Mouse (Mus musculus): Measurements from ENCODE around the gene Bard1. TPM values are rescaled to one million over a fixed set of nuclear protein-coding genes. Genes with fewer than 3 reads are reported as not detected.

Bard1 gene
- total and polyA plus RNA-seq, 3 experiments = 8.1 to 10.9 TPM; not detected in 1

DNA sequence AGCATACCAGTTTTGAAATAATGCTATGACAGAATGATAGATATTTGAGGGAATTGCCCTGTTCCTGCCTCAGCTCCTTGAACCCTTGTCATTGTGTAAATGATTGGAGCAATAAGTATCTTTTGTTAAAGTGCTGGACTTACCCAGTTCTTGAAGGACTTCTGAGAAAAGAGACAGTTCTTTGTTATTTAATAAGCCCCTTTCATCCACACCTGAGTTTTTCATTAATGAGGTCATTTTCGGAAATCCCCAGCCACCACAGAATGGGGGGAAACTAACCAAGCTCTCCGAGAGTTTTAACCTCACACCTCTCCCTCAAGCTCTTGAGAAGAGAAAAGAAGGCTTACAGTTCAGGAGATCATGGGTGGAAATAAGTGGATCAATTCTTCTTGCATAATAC lies 15.6 kb upstream of the Bard1 start:
- Histone ChIP-seq H3K4me1 (ENCODE audit: control insufficient read depth in 1 of 2, insufficient read depth in 2 of 2, low read length in 2 of 2) (no peaks in the 10 kb centered on the region), H3K27ac (ENCODE audit: control insufficient read depth, low read depth, low read length) (no peak overlapping the region)

DNA sequence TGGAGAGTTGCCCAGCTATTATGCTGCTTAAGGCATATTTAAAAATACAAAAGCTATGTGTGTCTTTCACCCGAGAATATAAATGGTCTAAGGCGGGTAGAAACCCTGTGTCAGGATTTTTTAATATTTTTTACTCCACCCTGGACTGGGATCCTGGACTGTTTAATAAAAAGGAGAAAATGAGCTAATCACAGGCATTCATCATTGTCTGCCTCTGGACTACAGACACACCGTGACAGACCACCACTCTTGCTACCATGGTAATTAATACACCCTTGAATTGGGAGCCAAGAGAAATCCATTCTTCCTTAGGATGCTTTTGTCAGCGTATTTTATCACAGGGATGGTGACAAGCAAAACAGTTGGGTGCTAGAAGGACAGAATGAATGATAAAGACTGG lies 14.3 kb upstream of the Bard1 start:
- TF ChIP-seq ZMIZ1 (IDR thresholded peaks at IDR 0.05; ENCODE audit: low read depth, low read length) = no peak
- Histone ChIP-seq H3K9ac (ENCODE audit: control insufficient read depth, low read depth, low read length, poor library complexity, severe bottlenecking) (no peak overlapping the region), H3K9me3 (replicated peaks; ENCODE audit: insufficient read depth, low read length) (no peaks in the 10 kb centered on the region), H3K27ac (ENCODE audit: control insufficient read depth, low read depth, low read length) (no peak overlapping the region), H3K79me2 (ENCODE audit: control insufficient read depth, insufficient read depth, low read length, poor library complexity) (no peaks in the 10 kb centered on the region), H3K27me3 (ENCODE audit: control insufficient read depth in 1 of 2, insufficient read depth in 2 of 2, low read length in 2 of 2) (no peaks in the 10 kb centered on the region), H3K4me1 (ENCODE audit: control insufficient read depth in 1 of 2, insufficient read depth in 2 of 2, low read length in 2 of 2) (no peaks in the 10 kb centered on the region), H3K4me3 (ENCODE audit: control insufficient read depth in 1 of 2, insufficient read depth in 1 of 2, low read depth in 2 of 2, low read length in 2 of 2) (no peak overlapping the region), H3K36me3 (ENCODE audit: control insufficient read depth in 1 of 2, insufficient read depth in 2 of 2, low read length in 2 of 2) (no peaks in the 10 kb centered on the region)
- no peak for DNase-seq (ENCODE audit: low read depth, low spot score)

More for the DNA sequence above, 15.6 kb upstream of the Bard1 start:
- DNase-seq (ENCODE audit: low read depth, low spot score) = no peak
- TF ChIP-seq USF1 (IDR thresholded peaks at IDR 0.05; ENCODE audit: low read depth, low read length) (no peak), POLR2AphosphoS2 (IDR thresholded peaks at IDR 0.05; ENCODE audit: low read length) (no peak), POLR2AphosphoS5 (IDR thresholded peaks at IDR 0.05; ENCODE audit: borderline replicate concordance, low read depth, low read length) (no peak), E2F4 (IDR thresholded peaks at IDR 0.05; ENCODE audit: borderline replicate concordance, low read depth, low read length) (no peak), MEF2A (IDR thresholded peaks at IDR 0.05; ENCODE audit: extremely low read depth, insufficient replicate concordance, low read depth, low read length, poor library complexity, severe bottlenecking) (no peak), MYC (IDR thresholded peaks at IDR 0.05; ENCODE audit: low read depth, low read length) (no peak), ZNF384 (IDR thresholded peaks at IDR 0.05; ENCODE audit: low read depth, low read length) (no peak)
- Histone ChIP-seq H3K27me3 (ENCODE audit: control insufficient read depth in 1 of 2, insufficient read depth in 2 of 2, low read length in 2 of 2) (no peaks in the 10 kb centered on the region), H3K9ac (ENCODE audit: control insufficient read depth, low read depth, low read length, poor library complexity, severe bottlenecking) (no peak overlapping the region), H3K4me3 (ENCODE audit: control insufficient read depth in 1 of 2, insufficient read depth in 1 of 2, low read depth in 2 of 2, low read length in 2 of 2) (no peak overlapping the region), H3K79me2 (ENCODE audit: control insufficient read depth, insufficient read depth, low read length, poor library complexity) (no peaks in the 10 kb centered on the region), H3K9me3 (replicated peaks; ENCODE audit: insufficient read depth, low read length) (no peaks in the 10 kb centered on the region), H3K36me3 (ENCODE audit: control insufficient read depth in 1 of 2, insufficient read depth in 2 of 2, low read length in 2 of 2) (no peaks in the 10 kb centered on the region)

DNA sequence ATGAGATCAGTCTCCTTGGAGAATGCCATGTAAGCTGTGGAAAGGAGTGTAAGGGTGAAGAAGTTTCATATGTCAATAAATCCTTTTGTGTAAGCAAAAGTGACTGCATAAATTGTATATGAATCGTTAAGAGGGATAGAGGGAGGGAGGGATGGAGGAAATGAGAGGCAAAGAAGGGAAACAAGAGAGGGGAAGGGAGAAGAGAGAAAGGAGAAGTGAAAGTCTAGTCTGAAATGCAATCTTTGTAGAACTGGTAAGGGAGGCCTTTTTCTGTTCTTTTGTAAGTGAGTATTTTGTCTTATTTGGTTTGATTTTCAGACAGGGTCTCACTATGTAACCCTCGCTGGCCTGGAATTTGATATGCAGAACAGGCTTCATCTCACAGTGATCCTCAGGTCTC lies 12.8 kb upstream of the Bard1 start:
- H3K36me3 ChIP-seq (ENCODE audit: control insufficient read depth in 1 of 2, insufficient read depth in 2 of 2, low read length in 2 of 2) = no peaks in the 10 kb centered on the region
- no peak for DNase-seq (ENCODE audit: low read depth, low spot score)
- H3K4me3 ChIP-seq (ENCODE audit: control insufficient read depth in 1 of 2, insufficient read depth in 1 of 2, low read depth in 2 of 2, low read length in 2 of 2) = no peak overlapping the region
- H3K79me2 ChIP-seq (ENCODE audit: control insufficient read depth, insufficient read depth, low read length, poor library complexity) = no peaks in the 10 kb centered on the region
- no peak overlapping the region for H3K27ac ChIP-seq (ENCODE audit: control insufficient read depth, low read depth, low read length)
- no peak overlapping the region for H3K9ac ChIP-seq (ENCODE audit: control insufficient read depth, low read depth, low read length, poor library complexity, severe bottlenecking)
- no peaks in the 10 kb centered on the region for H3K4me1 ChIP-seq (ENCODE audit: control insufficient read depth in 1 of 2, insufficient read depth in 2 of 2, low read length in 2 of 2)
- no peaks in the 10 kb centered on the region for H3K9me3 ChIP-seq (replicated peaks; ENCODE audit: insufficient read depth, low read length)
- no peak for TF ChIP-seq ZC3H11A (IDR thresholded peaks at IDR 0.05; ENCODE audit: low read depth, low read length)
- TF ChIP-seq TAL1 (IDR thresholded peaks at IDR 0.05; ENCODE audit: low read length) = no peak
- no peak for TF ChIP-seq ETS1 (IDR thresholded peaks at IDR 0.05; ENCODE audit: low read depth, low read length)
- no peak for TF ChIP-seq BHLHE40 (IDR thresholded peaks at IDR 0.05; ENCODE audit: borderline replicate concordance, low read depth, low read length)
- no peak for TF ChIP-seq TCF12 (IDR thresholded peaks at IDR 0.05; ENCODE audit: low read depth, low read length)
- TF ChIP-seq POLR2AphosphoS2 (IDR thresholded peaks at IDR 0.05; ENCODE audit: low read length) = no peak
- TF ChIP-seq ZNF384 (IDR thresholded peaks at IDR 0.05; ENCODE audit: low read depth, low read length) = no peak
- no peak for TF ChIP-seq GABPA (IDR thresholded peaks at IDR 0.05; ENCODE audit: low read depth, low read length)
- TF ChIP-seq USF1 (IDR thresholded peaks at IDR 0.05; ENCODE audit: low read depth, low read length) = no peak
- no peak for TF ChIP-seq NRF1 (IDR thresholded peaks at IDR 0.05; ENCODE audit: insufficient read depth, low read depth, low read length, poor library complexity, severe bottlenecking)
- H3K27me3 ChIP-seq (ENCODE audit: control insufficient read depth in 1 of 2, insufficient read depth in 2 of 2, low read length in 2 of 2) = no peaks in the 10 kb centered on the region

Data from MEL (cell line).